Mouse (Mus musculus): ENCODE results near the gene Rpe.

- TF ChIP-seq CTCF (IDR thresholded peaks at IDR 0.05; ENCODE audit: insufficient read depth, low read length) (no peak), POLR2A (IDR thresholded peaks at IDR 0.05; ENCODE audit: borderline replicate concordance, extremely low read depth, low read depth, low read length) (no peak)
Measured at GRCm38 (mm10) chr1:66712859-66713258, 12.2 kb downstream of the Rpe start.
